Mouse (Mus musculus): ENCODE results near the gene Mrps18a. TPM values are rescaled to one million over a fixed set of nuclear protein-coding genes. Genes with fewer than 3 reads are reported as not detected.

The Mrps18a gene
- polyA plus RNA-seq, 1 experiment from 2014 or later: 141 TPM

DNA sequence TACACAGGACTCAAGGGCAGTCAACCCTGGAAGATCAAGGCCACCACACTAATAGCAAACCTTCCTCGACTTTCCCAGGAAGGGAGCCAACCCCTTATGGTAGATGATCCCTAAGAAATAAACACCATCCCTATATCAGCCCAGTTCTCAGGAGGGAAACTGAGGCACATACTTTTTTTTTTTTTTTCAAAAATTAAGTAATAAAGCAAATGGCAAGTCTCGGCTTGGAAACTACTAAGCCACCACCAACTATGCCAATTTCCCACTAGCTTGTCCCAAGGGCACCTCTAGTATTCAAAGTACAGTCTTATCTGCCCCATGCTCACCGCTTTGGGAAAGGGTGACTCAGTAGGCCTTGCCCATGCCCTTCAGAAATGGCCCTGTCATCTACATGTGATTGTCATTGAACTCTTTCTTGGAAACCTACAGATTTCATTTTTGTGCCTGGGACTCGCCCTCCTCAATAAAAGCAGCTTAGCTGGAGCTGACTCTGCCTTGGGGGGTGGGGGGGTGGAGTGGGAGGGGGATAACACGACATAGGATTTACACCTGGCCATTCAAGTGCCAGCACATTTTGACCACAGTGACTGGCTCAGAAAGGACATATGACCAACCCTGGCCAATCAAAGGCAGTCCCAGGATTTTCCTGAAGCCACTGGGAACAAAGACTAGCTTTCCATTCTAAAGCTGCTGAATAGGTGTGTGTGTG is 35.1 kb upstream of the Mrps18a start:
- Histone ChIP-seq H3K4me3 (replicated peaks; ENCODE audit: low read depth, low read length) (no peak overlapping the region), H3K36me3 (ENCODE audit: control insufficient read depth, insufficient read depth, low read length) (no peaks in the 10 kb centered on the region), H3K9me3 (ENCODE audit: control insufficient read depth, low read length) (no peaks in the 10 kb centered on the region), H3K4me2 (ENCODE audit: low read length) (no peak overlapping the region), H3K9ac (replicated peaks; ENCODE audit: low read length) (no peak overlapping the region), H3K27ac (replicated peaks; ENCODE audit: low read depth, low read length) (no peak overlapping the region), H3K27me3 (ENCODE audit: control insufficient read depth, insufficient read depth, low read length) (no peaks in the 10 kb centered on the region), H3K4me1 (ENCODE audit: control insufficient read depth, insufficient read depth, low read length) (no peaks in the 10 kb centered on the region)
- WGBS: 72% methylated on average over 5 of the region's 5 CpGs
- no peak for ATAC-seq (ENCODE audit: low FRiP score, low TSS enrichment)
- DNase-seq: no peak

DNA sequence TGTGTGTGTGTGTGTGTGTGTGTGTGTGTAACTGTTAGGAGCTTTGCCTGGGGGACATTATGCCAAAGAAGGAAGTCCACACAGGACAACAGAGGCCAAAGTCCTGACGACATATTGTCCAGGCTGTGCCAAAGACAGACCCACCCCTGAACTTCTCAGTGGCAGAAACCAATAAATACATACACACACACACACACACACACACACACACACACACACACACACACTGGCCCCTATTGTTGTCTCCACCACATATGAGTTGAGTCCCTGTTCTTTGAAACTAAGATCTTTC is 34.6 kb upstream of the Mrps18a start:
- Histone ChIP-seq H3K4me1 (ENCODE audit: control insufficient read depth, insufficient read depth, low read length) (no peaks in the 10 kb centered on the region), H3K4me2 (ENCODE audit: low read length) (no peak overlapping the region), H3K36me3 (ENCODE audit: control insufficient read depth, insufficient read depth, low read length) (no peaks in the 10 kb centered on the region), H3K27me3 (ENCODE audit: control insufficient read depth, insufficient read depth, low read length) (no peaks in the 10 kb centered on the region), H3K9ac (replicated peaks; ENCODE audit: low read length) (no peak overlapping the region), H3K9me3 (ENCODE audit: control insufficient read depth, low read length) (no peaks in the 10 kb centered on the region), H3K4me3 (replicated peaks; ENCODE audit: low read depth, low read length) (no peak overlapping the region), H3K27ac (replicated peaks; ENCODE audit: low read depth, low read length) (no peak overlapping the region)
- no peak for ATAC-seq (ENCODE audit: low FRiP score, low TSS enrichment)
- 52% methylated on average over 1 of the region's 1 CpGs for WGBS
- DNase-seq: no peak

DNA sequence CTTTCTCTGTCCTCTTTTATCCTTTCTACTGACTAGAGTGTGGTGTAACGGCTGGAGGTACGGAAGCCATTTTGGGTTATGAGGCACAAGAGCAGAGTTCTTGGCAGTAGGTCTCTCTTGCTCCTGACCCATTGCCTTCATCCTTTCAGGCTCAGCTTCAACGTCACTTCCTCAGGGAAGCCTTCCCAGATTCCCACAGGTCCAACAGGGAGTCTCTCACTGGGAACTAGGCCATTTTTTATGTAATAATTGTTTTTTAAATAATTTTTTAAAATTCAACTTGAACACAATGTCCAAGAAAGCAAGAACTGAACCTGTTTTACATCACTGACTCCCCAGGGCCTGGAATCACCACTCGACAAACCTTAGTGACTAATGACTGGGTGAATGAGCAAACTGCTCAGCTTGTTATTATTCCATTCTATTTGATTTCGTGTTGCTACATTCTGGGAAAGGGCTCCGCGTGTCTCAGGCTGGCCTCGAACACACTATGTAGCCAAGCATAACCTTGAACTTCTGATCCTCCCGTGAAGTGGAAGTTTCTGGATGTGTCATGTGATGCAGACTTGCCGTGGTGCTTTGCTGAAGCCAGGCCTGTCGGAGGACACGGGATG is 32.8 kb upstream of the Mrps18a start:
- Histone ChIP-seq H3K9me3 (ENCODE audit: control insufficient read depth, low read length) (no peaks in the 10 kb centered on the region), H3K9ac (replicated peaks; ENCODE audit: low read length) (no peak overlapping the region), H3K4me3 (replicated peaks; ENCODE audit: low read depth, low read length) (no peak overlapping the region), H3K27ac (replicated peaks; ENCODE audit: low read depth, low read length) (no peak overlapping the region), H3K4me2 (ENCODE audit: low read length) (no peak overlapping the region), H3K36me3 (ENCODE audit: control insufficient read depth, insufficient read depth, low read length) (no peaks in the 10 kb centered on the region), H3K4me1 (ENCODE audit: control insufficient read depth, insufficient read depth, low read length) (no peaks in the 10 kb centered on the region), H3K27me3 (ENCODE audit: control insufficient read depth, insufficient read depth, low read length) (no peaks in the 10 kb centered on the region)
- WGBS: 93% methylated on average over 12 of the region's 12 CpGs
- ATAC-seq (ENCODE audit: low FRiP score, low TSS enrichment) (no peak), DNase-seq (no peak)

DNA sequence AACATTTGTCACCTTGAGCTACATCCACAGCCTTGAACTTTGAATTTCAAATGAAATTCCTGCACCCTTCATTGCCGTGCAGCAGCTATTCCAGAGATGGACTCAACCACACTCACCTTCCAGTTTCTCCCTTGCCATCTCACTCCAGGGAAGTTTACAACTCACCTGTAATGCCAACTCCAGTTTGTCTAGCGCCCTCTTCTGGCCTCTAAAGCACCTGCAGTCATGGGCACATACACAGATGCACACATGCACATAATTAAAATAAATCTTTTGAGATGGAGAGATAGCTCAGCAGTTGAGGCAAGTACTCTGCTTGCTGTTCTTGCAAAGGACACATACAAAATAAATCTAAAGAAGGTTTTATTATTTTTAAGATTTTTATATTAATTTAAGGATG is 31.7 kb upstream of the Mrps18a start:
- H3K9me3 ChIP-seq (ENCODE audit: control insufficient read depth, low read length): no peaks in the 10 kb centered on the region
- 77% methylated on average over 2 of the region's 2 CpGs for WGBS
- H3K4me2 ChIP-seq (ENCODE audit: low read length): no peak overlapping the region
- H3K4me3 ChIP-seq (replicated peaks; ENCODE audit: low read depth, low read length): no peak overlapping the region
- peaks cover 7% of the 10 kb centered on the region for H3K4me1 ChIP-seq (ENCODE audit: control insufficient read depth, insufficient read depth, low read length)
- H3K27me3 ChIP-seq (ENCODE audit: control insufficient read depth, insufficient read depth, low read length): no peaks in the 10 kb centered on the region
- no peaks in the 10 kb centered on the region for H3K36me3 ChIP-seq (ENCODE audit: control insufficient read depth, insufficient read depth, low read length)
- no peak overlapping the region for H3K9ac ChIP-seq (replicated peaks; ENCODE audit: low read length)
- H3K27ac ChIP-seq (replicated peaks; ENCODE audit: low read depth, low read length): no peak overlapping the region
- ATAC-seq (ENCODE audit: low FRiP score, low TSS enrichment): no peak
- DNase-seq: no peak

DNA sequence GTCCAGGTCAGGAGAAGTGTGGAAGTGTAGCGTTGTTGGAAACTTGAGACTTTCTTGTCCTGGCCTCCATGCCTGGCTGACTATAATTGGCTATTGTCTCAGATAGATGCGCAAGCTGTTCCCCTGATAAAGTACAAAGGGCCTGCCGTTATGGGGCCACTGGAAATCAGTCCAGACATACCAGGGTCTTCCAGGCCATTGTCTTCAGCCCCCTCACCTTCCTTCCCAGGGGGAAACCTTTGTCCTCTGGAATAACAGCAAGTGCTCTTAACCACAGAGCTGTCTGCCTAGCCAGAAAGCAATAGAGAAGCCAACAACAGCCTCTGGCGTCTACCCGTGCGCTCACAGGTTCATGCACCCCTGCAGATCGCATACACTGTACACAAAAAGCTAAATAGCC is 30.4 kb upstream of the Mrps18a start:
- no peaks in the 10 kb centered on the region for H3K9me3 ChIP-seq (ENCODE audit: control insufficient read depth, low read length)
- DNase-seq: no peak
- H3K9ac ChIP-seq (replicated peaks; ENCODE audit: low read length): no peak overlapping the region
- no peak for ATAC-seq (ENCODE audit: low FRiP score, low TSS enrichment)
- no peaks in the 10 kb centered on the region for H3K27me3 ChIP-seq (ENCODE audit: control insufficient read depth, insufficient read depth, low read length)
- no peak overlapping the region for H3K4me2 ChIP-seq (ENCODE audit: low read length)
- no peak overlapping the region for H3K4me3 ChIP-seq (replicated peaks; ENCODE audit: low read depth, low read length)
- H3K36me3 ChIP-seq (ENCODE audit: control insufficient read depth, insufficient read depth, low read length): no peaks in the 10 kb centered on the region
- no peak overlapping the region for H3K27ac ChIP-seq (replicated peaks; ENCODE audit: low read depth, low read length)
- 49% methylated on average over 7 of the region's 7 CpGs for WGBS
- H3K4me1 ChIP-seq (ENCODE audit: control insufficient read depth, insufficient read depth, low read length): peaks cover 11% of the 10 kb centered on the region

DNA sequence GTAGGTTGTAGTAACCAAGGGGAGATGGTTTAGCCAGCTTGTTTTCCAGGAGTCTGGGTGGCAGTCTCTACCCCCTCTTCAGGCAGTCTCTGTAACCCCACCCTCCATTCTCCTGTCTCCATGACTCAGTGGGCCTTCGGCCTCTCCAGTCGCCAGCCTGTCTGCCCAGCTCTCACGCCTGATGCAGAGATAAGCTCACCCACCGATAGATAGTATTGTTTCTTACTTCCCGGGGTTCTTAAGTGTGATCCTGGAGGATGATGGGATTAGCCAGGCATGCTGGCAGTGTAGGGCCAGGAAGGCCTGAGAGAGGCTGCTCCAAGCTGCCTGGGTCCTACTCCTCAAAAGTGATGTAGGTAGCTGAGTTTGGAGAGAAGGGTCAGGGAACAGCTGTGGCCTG is 29.7 kb upstream of the Mrps18a start:
- DNase-seq (no peak), ATAC-seq (ENCODE audit: low FRiP score, low TSS enrichment) (no peak)
- 34% methylated on average over 5 of the region's 5 CpGs for WGBS
- Histone ChIP-seq H3K4me2 (ENCODE audit: low read length) (no peak overlapping the region), H3K27ac (replicated peaks; ENCODE audit: low read depth, low read length) (no peak overlapping the region), H3K27me3 (ENCODE audit: control insufficient read depth, insufficient read depth, low read length) (no peaks in the 10 kb centered on the region), H3K4me1 (ENCODE audit: control insufficient read depth, insufficient read depth, low read length) (peaks cover 11% of the 10 kb centered on the region), H3K9ac (replicated peaks; ENCODE audit: low read length) (no peak overlapping the region), H3K4me3 (replicated peaks; ENCODE audit: low read depth, low read length) (no peak overlapping the region), H3K9me3 (ENCODE audit: control insufficient read depth, low read length) (no peaks in the 10 kb centered on the region), H3K36me3 (ENCODE audit: control insufficient read depth, insufficient read depth, low read length) (no peaks in the 10 kb centered on the region)

DNA sequence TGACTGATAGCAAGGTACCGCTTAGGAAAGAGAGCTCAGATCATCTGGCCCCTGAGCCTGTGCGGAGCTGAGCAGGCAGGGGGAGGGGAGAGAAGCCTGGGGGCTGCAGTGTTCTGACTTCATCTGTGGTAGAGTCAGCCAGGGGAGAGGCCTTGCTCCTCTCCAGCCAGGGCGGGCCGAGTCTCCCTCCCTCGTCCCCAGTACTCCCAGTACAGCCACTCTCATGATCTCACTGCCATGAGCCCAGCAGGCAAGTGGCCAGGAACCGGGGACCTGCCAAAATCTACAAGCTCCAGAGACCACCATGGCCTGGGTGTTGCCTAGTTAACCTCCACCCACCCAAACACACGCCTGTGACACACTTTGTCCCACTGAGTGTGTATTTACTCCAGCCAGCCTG is 29.1 kb upstream of the Mrps18a start:
- no peaks in the 10 kb centered on the region for H3K9me3 ChIP-seq (ENCODE audit: control insufficient read depth, low read length)
- no peak for DNase-seq
- 70% methylated on average over 7 of the region's 7 CpGs for WGBS

DNA sequence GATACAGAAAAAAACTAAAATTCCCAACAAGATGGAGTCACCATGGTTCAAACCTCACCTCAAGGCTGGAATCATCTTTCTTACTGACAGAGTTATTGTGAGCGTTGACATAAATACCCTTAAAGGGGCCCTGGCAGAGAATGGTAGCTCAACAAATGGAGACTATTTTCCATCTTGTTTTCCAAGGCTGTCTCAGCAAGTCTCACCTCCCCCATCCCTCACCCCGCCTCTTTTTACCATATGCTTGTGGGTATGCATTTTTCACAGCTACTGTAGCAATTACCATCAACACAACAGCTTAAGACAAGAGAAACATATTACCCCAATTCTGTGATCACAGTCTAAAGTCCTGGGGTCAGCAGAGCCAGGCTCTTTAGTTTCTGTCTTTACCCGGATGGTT is 27.4 kb upstream of the Mrps18a start:
- H3K27me3 ChIP-seq (ENCODE audit: control insufficient read depth, insufficient read depth, low read length): no peaks in the 10 kb centered on the region
- H3K4me3 ChIP-seq (replicated peaks; ENCODE audit: low read depth, low read length): no peak overlapping the region
- H3K4me1 ChIP-seq (ENCODE audit: control insufficient read depth, insufficient read depth, low read length): peaks cover 11% of the 10 kb centered on the region
- no peak for DNase-seq
- 88% methylated on average over 3 of the region's 3 CpGs for WGBS
- H3K9me3 ChIP-seq (ENCODE audit: control insufficient read depth, low read length): no peaks in the 10 kb centered on the region
- H3K4me2 ChIP-seq (ENCODE audit: low read length): no peak overlapping the region
- no peak overlapping the region for H3K9ac ChIP-seq (replicated peaks; ENCODE audit: low read length)
- ATAC-seq (ENCODE audit: low FRiP score, low TSS enrichment): no peak
- no peak overlapping the region for H3K27ac ChIP-seq (replicated peaks; ENCODE audit: low read depth, low read length)
- H3K36me3 ChIP-seq (ENCODE audit: control insufficient read depth, insufficient read depth, low read length): no peaks in the 10 kb centered on the region

More for the DNA sequence above, 29.1 kb upstream of the Mrps18a start:
- Histone ChIP-seq H3K27me3 (ENCODE audit: control insufficient read depth, insufficient read depth, low read length) (no peaks in the 10 kb centered on the region), H3K9ac (replicated peaks; ENCODE audit: low read length) (no peak overlapping the region), H3K4me3 (replicated peaks; ENCODE audit: low read depth, low read length) (no peak overlapping the region), H3K27ac (replicated peaks; ENCODE audit: low read depth, low read length) (no peak overlapping the region), H3K4me2 (ENCODE audit: low read length) (no peak overlapping the region), H3K4me1 (ENCODE audit: control insufficient read depth, insufficient read depth, low read length) (peaks cover 11% of the 10 kb centered on the region), H3K36me3 (ENCODE audit: control insufficient read depth, insufficient read depth, low read length) (no peaks in the 10 kb centered on the region)
- ATAC-seq (ENCODE audit: low FRiP score, low TSS enrichment): 0 out of 2 replicates have a peak, but pooled peaks have one; percentile 25

DNA sequence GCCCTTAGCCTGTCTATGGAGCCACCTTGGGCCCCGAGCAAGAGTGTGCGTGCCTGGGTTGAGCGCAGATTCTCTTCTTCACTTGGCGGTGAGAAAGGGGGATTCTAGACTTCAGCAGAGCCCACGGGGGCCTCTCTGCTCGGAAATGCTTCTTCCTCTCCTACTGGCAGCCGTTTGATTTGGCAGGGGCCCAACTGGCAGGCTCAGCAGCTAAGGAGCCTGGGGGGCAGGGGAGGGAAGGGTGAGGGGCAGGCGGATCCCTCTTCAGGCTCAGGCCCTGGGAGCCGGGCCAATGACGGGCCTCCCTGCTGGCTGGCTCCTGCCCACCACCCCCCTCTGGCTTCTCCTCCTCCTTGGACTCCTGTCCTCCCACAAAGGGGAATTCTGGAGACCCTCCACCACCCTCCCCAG is 26.7 kb upstream of the Mrps18a start:
- H3K9ac ChIP-seq (replicated peaks; ENCODE audit: low read length): no peak overlapping the region
- no peaks in the 10 kb centered on the region for H3K27me3 ChIP-seq (ENCODE audit: control insufficient read depth, insufficient read depth, low read length)
- WGBS: 21% methylated on average over 10 of the region's 10 CpGs
- peak overlapping the region; percentile 70 for H3K27ac ChIP-seq (replicated peaks; ENCODE audit: low read depth, low read length)
- no peaks in the 10 kb centered on the region for H3K9me3 ChIP-seq (ENCODE audit: control insufficient read depth, low read length)
- H3K4me3 ChIP-seq (replicated peaks; ENCODE audit: low read depth, low read length): no peak overlapping the region
- peak; percentile 87 for DNase-seq
- peak; percentile 88 for ATAC-seq (ENCODE audit: low FRiP score, low TSS enrichment)
- H3K36me3 ChIP-seq (ENCODE audit: control insufficient read depth, insufficient read depth, low read length): no peaks in the 10 kb centered on the region
- H3K4me1 ChIP-seq (ENCODE audit: control insufficient read depth, insufficient read depth, low read length): peaks cover 11% of the 10 kb centered on the region
- peak overlapping the region; percentile 34 for H3K4me2 ChIP-seq (ENCODE audit: low read length)
